Mouse (Mus musculus) hindbrain, embryonic 12.5 days (tissue): ENCODE data around the gene Nmt2. TPM values are rescaled to one million over a fixed set of nuclear protein-coding genes. Genes with fewer than 3 reads are reported as not detected.

Experiments
- ATAC-seq: fragments of 200-750 bp; cut with Nextera tagmentation; 2 replicates; pipeline ENCODE4 v1.8.0; 2017; ENCODE audit warnings: moderate TSS enrichment; ENCODE audit not compliant: low FRiP score
- H3K27ac ChIP-seq: fragments of 300-500 bp; sonication (generic); 2 replicates; pipeline ENCODE4 v1.5.1; 2016; ENCODE audit warnings: mild to moderate bottlenecking
- H3K27me3 ChIP-seq: fragments of 300-500 bp; sonication (generic); 2 replicates; pipeline ENCODE4 v1.6.1; 2016; ENCODE audit warnings: mild to moderate bottlenecking
- H3K36me3 ChIP-seq: fragments of 300-500 bp; sonication (generic); 2 replicates; pipeline ENCODE4 v1.6.1; 2016; ENCODE audit warnings: mild to moderate bottlenecking
- H3K4me1 ChIP-seq: fragments of 300-500 bp; sonication (generic); 2 replicates; pipeline ENCODE4 v1.6.1; 2016
- H3K4me2 ChIP-seq: fragments of 300-500 bp; sonication (generic); replicated peaks from 2 replicates; pipeline ENCODE4 v1.6.1; 2016; ENCODE audit warnings: mild to moderate bottlenecking
- H3K4me3 ChIP-seq: fragments of 300-500 bp; sonication (generic); 2 replicates; pipeline ENCODE4 v1.5.1; 2016; ENCODE audit warnings: mild to moderate bottlenecking
- H3K9ac ChIP-seq: fragments of 300-500 bp; sonication (generic); 2 replicates; pipeline ENCODE4 v1.6.1; 2016; ENCODE audit warnings: mild to moderate bottlenecking, moderate library complexity
- H3K9me3 ChIP-seq: fragments of 300-500 bp; sonication (generic); replicated peaks from 2 replicates; pipeline ENCODE4 v1.6.1; 2016; ENCODE audit warnings: mild to moderate bottlenecking
- WGBS: fragments of 180-500 bp; shearing (Covaris S2); methylation state at CpG from one replicate; pipeline ENCODE4 v1.1.7; 2016; 5-methylcytosine and 5-hydroxymethylcytosine counted together
- polyA plus RNA-seq: library from polyadenylated mRNA; unstranded; fragments of >200 nt; fragmentation: Nextera tagmentation; extraction: Ambion mirVana; gene quantifications from 2 replicates; pipeline ENCODE4 v1.2.1, GENCODE M21; 2016

The Nmt2 gene
- polyA plus RNA-seq, 1 experiment from 2014 or later, result 65.3 TPM

GRCm38 (mm10) chr2:3285181-3285530 lies 1.1 kb downstream of the Nmt2 start:
- no peak for ATAC-seq
- peaks cover 11% of the 10 kb centered on the region for H3K4me1 ChIP-seq
- no peaks in the 10 kb centered on the region for H3K27me3 ChIP-seq
- peak overlapping the region; percentile 77 for H3K4me2 ChIP-seq
- H3K4me3 ChIP-seq, result peak overlapping the region; percentile 76
- H3K9ac ChIP-seq, result peak overlapping the region; percentile 78
- H3K9me3 ChIP-seq, result no peaks in the 10 kb centered on the region
- peak overlapping the region; percentile 91; the same call in 1 of the 2 replicates for H3K27ac ChIP-seq
- WGBS, result 1% methylated on average over 6 of the region's 6 CpGs
- no peaks in the 10 kb centered on the region for H3K36me3 ChIP-seq

- H3K27me3 ChIP-seq, result no peaks in the 10 kb centered on the region
- H3K9ac ChIP-seq, result peak overlapping the region; percentile 32; the same call in 1 of the 2 replicates
- H3K4me3 ChIP-seq, result peak overlapping the region; percentile 76; the same call in 1 of the 2 replicates
- peaks cover 11% of the 10 kb centered on the region for H3K4me1 ChIP-seq
- H3K27ac ChIP-seq, result no peak overlapping the region
- no peaks in the 10 kb centered on the region for H3K36me3 ChIP-seq
- H3K9me3 ChIP-seq, result no peaks in the 10 kb centered on the region
- ATAC-seq, result no peak
- WGBS, result 87% methylated on average over 3 of the region's 3 CpGs
- H3K4me2 ChIP-seq, result peak overlapping the region; percentile 77
Measured at GRCm38 (mm10) chr2:3285709-3286108, 1.7 kb downstream of the Nmt2 start.

- no peak for ATAC-seq
- Histone ChIP-seq H3K4me2 (no peak overlapping the region), H3K27ac (no peak overlapping the region), H3K4me3 (no peak overlapping the region), H3K36me3 (no peaks in the 10 kb centered on the region), H3K4me1 (peaks cover 11% of the 10 kb centered on the region), H3K9me3 (no peaks in the 10 kb centered on the region), H3K27me3 (no peaks in the 10 kb centered on the region), H3K9ac (no peak overlapping the region)
- WGBS, result 89% methylated on average over 2 of the region's 2 CpGs
Measured at GRCm38 (mm10) chr2:3286243-3286642, 2.2 kb downstream of the Nmt2 start.

- Histone ChIP-seq H3K9me3 (no peaks in the 10 kb centered on the region), H3K4me2 (no peak overlapping the region), H3K9ac (no peak overlapping the region), H3K27me3 (no peaks in the 10 kb centered on the region), H3K27ac (no peak overlapping the region), H3K36me3 (no peaks in the 10 kb centered on the region), H3K4me3 (no peak overlapping the region), H3K4me1 (peaks cover 6% of the 10 kb centered on the region)
- WGBS, result 78% methylated on average over 1 of the region's 1 CpGs
- ATAC-seq, result no peak
Measured at GRCm38 (mm10) chr2:3289581-3289980, 5.6 kb downstream of the Nmt2 start.

- H3K9me3 ChIP-seq, result no peaks in the 10 kb centered on the region
- no peak overlapping the region for H3K9ac ChIP-seq
- WGBS, result 96% methylated on average over 1 of the region's 1 CpGs
- ATAC-seq, result no peak
- H3K4me3 ChIP-seq, result no peak overlapping the region
- H3K27me3 ChIP-seq, result no peaks in the 10 kb centered on the region
- no peaks in the 10 kb centered on the region for H3K36me3 ChIP-seq
- H3K4me1 ChIP-seq, result no peaks in the 10 kb centered on the region
- no peak overlapping the region for H3K4me2 ChIP-seq
- H3K27ac ChIP-seq, result no peak overlapping the region
Measured at GRCm38 (mm10) chr2:3292170-3292569, 8.2 kb downstream of the Nmt2 start.

- H3K9ac ChIP-seq, result no peak overlapping the region
- H3K4me3 ChIP-seq, result no peak overlapping the region
- no peak overlapping the region for H3K4me2 ChIP-seq
- no peaks in the 10 kb centered on the region for H3K27me3 ChIP-seq
- H3K9me3 ChIP-seq, result no peaks in the 10 kb centered on the region
- ATAC-seq, result no peak
- no peak overlapping the region for H3K27ac ChIP-seq
- WGBS, result 93% methylated on average over 7 of the region's 7 CpGs
- H3K36me3 ChIP-seq, result no peaks in the 10 kb centered on the region
- H3K4me1 ChIP-seq, result no peaks in the 10 kb centered on the region
Measured at GRCm38 (mm10) chr2:3295826-3296225, 11.8 kb downstream of the Nmt2 start.

GRCm38 (mm10) chr2:3305426-3306025 lies 21.5 kb downstream of the Nmt2 start:
- no peak overlapping the region for H3K27ac ChIP-seq
- no peak overlapping the region for H3K9ac ChIP-seq
- no peak overlapping the region for H3K4me3 ChIP-seq
- H3K36me3 ChIP-seq, result peaks cover 7% of the 10 kb centered on the region; the same call in 1 of the 2 replicates
- ATAC-seq, result no peak
- no peak overlapping the region for H3K4me2 ChIP-seq
- no peaks in the 10 kb centered on the region for H3K9me3 ChIP-seq
- no peaks in the 10 kb centered on the region for H3K4me1 ChIP-seq
- 84% methylated on average over 3 of the region's 3 CpGs for WGBS
- H3K27me3 ChIP-seq, result no peaks in the 10 kb centered on the region

GRCm38 (mm10) chr2:3323132-3323531 lies 39.1 kb downstream of the Nmt2 start:
- Histone ChIP-seq H3K4me2 (no peak overlapping the region), H3K9ac (no peak overlapping the region), H3K27ac (no peak overlapping the region), H3K36me3 (peaks cover 47% of the 10 kb centered on the region), H3K4me3 (no peak overlapping the region), H3K4me1 (no peaks in the 10 kb centered on the region), H3K27me3 (no peaks in the 10 kb centered on the region), H3K9me3 (no peaks in the 10 kb centered on the region)
- 93% methylated on average over 2 of the region's 2 CpGs for WGBS
- no peak for ATAC-seq

- WGBS, result 95% methylated on average over 7 of the region's 7 CpGs
- Histone ChIP-seq H3K4me2 (no peak overlapping the region), H3K27ac (no peak overlapping the region), H3K36me3 (peaks cover 50% of the 10 kb centered on the region), H3K4me3 (no peak overlapping the region), H3K9ac (no peak overlapping the region), H3K9me3 (no peaks in the 10 kb centered on the region), H3K27me3 (no peaks in the 10 kb centered on the region), H3K4me1 (no peaks in the 10 kb centered on the region)
- no peak for ATAC-seq
Measured at GRCm38 (mm10) chr2:3324381-3325130, 40.5 kb downstream of the Nmt2 start.

- Histone ChIP-seq H3K36me3 (peaks cover 50% of the 10 kb centered on the region), H3K4me3 (no peak overlapping the region)
- WGBS, result 94% methylated on average over 1 of the region's 1 CpGs
Measured at GRCm38 (mm10) chr2:3326547-3326946, 42.5 kb downstream of the Nmt2 start.

GRCm38 (mm10) chr2:3327351-3327750 lies 43.3 kb downstream of the Nmt2 start:
- no peak for ATAC-seq
- peaks cover 14% of the 10 kb centered on the region for H3K4me1 ChIP-seq
- no peaks in the 10 kb centered on the region for H3K27me3 ChIP-seq
- H3K27ac ChIP-seq, result no peak overlapping the region
- 44% methylated on average over 1 of the region's 1 CpGs for WGBS
- no peak overlapping the region for H3K4me3 ChIP-seq
- no peak overlapping the region for H3K9ac ChIP-seq
- no peak overlapping the region for H3K4me2 ChIP-seq
- H3K9me3 ChIP-seq, result no peaks in the 10 kb centered on the region
- H3K36me3 ChIP-seq, result peaks cover 47% of the 10 kb centered on the region

More at GRCm38 (mm10) chr2:3326547-3326946, 42.5 kb downstream of the Nmt2 start:
- Histone ChIP-seq H3K4me1 (peaks cover 9% of the 10 kb centered on the region), H3K27me3 (no peaks in the 10 kb centered on the region), H3K27ac (no peak overlapping the region), H3K9me3 (no peaks in the 10 kb centered on the region), H3K4me2 (no peak overlapping the region), H3K9ac (no peak overlapping the region)
- ATAC-seq, result no peak

- H3K9me3 ChIP-seq, result no peaks in the 10 kb centered on the region
- WGBS, result 80% methylated on average over 5 of the region's 5 CpGs
- 0 out of 2 replicates have a peak, but pooled peaks cover 4% of the 10 kb centered on the region for H3K27me3 ChIP-seq
- H3K9ac ChIP-seq, result peak overlapping the region; percentile 76; the same call in 1 of the 2 replicates
- H3K36me3 ChIP-seq, result peaks cover 19% of the 10 kb centered on the region
- peaks cover 17% of the 10 kb centered on the region for H3K4me1 ChIP-seq
- H3K27ac ChIP-seq, result no peak overlapping the region
- H3K4me3 ChIP-seq, result peak overlapping the region; percentile 73
- H3K4me2 ChIP-seq, result peak overlapping the region; percentile 68
- ATAC-seq, result no peak
Measured at GRCm38 (mm10) chr2:3331071-3331703, 47.2 kb downstream of the Nmt2 start.
